Mouse (Mus musculus): ENCODE results near the gene Fam183b. TPM values are rescaled to one million over a fixed set of nuclear protein-coding genes. Genes with fewer than 3 reads are reported as not detected.
"Not testable (repeated sequence)": the region's sequence is repeated elsewhere in the genome, so short reads cannot be mapped to it uniquely, and the experiment has no call there.

The Fam183b gene
- 4.5 and 5.7 TPM in 2 replicates for polyA plus RNA-seq (2015; fragmentation: Nextera tagmentation; extraction: Ambion mirVana)

DNA sequence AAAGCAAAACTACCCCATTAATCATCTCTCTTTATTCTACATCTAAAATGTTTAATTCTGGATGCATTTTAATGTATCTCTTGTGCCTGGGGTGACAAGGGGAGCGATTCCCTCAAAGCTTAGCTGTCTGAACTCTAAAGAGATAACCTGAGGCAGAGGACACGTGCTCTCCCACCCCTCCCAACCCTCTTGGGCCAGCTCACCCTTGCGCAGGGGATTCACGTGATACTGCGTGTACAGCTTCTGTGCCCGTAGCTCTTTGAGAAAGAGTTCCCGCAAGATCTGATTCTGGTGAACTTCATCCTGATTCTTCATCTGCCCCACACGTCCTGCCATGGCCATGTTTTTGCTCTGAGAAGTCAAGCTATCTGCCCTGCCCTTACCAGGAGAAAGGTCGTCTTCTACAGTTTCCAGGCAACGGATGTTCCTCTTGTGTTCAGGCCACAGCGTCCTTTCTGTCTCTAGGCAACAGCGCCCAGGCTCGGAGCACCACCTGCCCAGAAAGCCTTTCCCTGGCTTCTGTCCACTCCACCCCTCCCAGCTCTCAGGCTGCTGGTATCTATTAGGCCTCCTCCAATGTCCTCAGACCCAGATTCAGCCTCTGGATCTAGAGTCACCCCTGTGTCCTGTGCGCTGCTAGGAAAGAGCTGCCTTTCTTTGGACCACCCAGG lies at the start of gene Fam183b:
Fam183b (minus strand) TSS at position 403 of the 671 bp plus-strand sequence.
- ATAC-seq (ENCODE audit: borderline replicate concordance, extremely low read depth, low FRiP score, low TSS enrichment), result no peak
- 18% methylated on average over 14 of the region's 14 CpGs for WGBS
- Histone ChIP-seq H3K4me3 (no peak within 1 kb of the TSS), H3K4me1 (0 out of 2 replicates have a peak, but pooled peaks cover 4% of the 10 kb centered on the region), H3K36me3 (no peaks in the 10 kb centered on the region), H3K9me3 (no peaks in the 10 kb centered on the region), H3K9ac (no peak within 1 kb of the TSS), H3K27me3 (no peaks in the 10 kb centered on the region), H3K27ac (no peak within 1 kb of the TSS), H3K4me2 (peak within 1 kb of the TSS; percentile 14)

GRCm38 (mm10) chr11:58849731-58850130 lies 48.0 kb upstream of the Fam183b start:
- H3K4me1 ChIP-seq, result peaks cover 7% of the 10 kb centered on the region
- H3K4me2 ChIP-seq, result no peak overlapping the region
- 68% methylated on average over 2 of the region's 2 CpGs for WGBS
- no peak overlapping the region for H3K27ac ChIP-seq
- no peak overlapping the region for H3K4me3 ChIP-seq
- H3K36me3 ChIP-seq, result peaks cover 21% of the 10 kb centered on the region
- no peak overlapping the region for H3K9ac ChIP-seq
- no peak for ATAC-seq (ENCODE audit: borderline replicate concordance, extremely low read depth, low FRiP score, low TSS enrichment)
- no peaks in the 10 kb centered on the region for H3K27me3 ChIP-seq
- no peaks in the 10 kb centered on the region for H3K9me3 ChIP-seq

- Histone ChIP-seq H3K4me2 (peak overlapping the region; percentile 82), H3K27me3 (no peaks in the 10 kb centered on the region), H3K4me3 (peak overlapping the region; percentile 94), H3K9ac (peak overlapping the region; percentile 92), H3K36me3 (peaks cover 16% of the 10 kb centered on the region), H3K9me3 (no peaks in the 10 kb centered on the region), H3K27ac (no peak overlapping the region), H3K4me1 (peaks cover 7% of the 10 kb centered on the region)
- peak; percentile 5; the same call in 1 of the 2 replicates for ATAC-seq (ENCODE audit: borderline replicate concordance, extremely low read depth, low FRiP score, low TSS enrichment)
- WGBS, result 35% methylated on average over 9 of the region's 9 CpGs
These were observed 45.9 kb upstream of the Fam183b start for GRCm38 (mm10) chr11:58847636-58848035.

GRCm38 (mm10) chr11:58846919-58847461 lies 45.2 kb upstream of the Fam183b start, which contains the start of gene Gm12258:
TSS of gene Gm12258 (plus strand) at chr11:58847158.
- Histone ChIP-seq H3K27ac (0 out of 2 replicates have a peak within 1 kb of the TSS, but pooled peaks have one; percentile 54), H3K4me2 (peak within 1 kb of the TSS; percentile 82), H3K4me1 (peaks cover 7% of the 10 kb centered on the region), H3K9me3 (no peaks in the 10 kb centered on the region), H3K36me3 (peaks cover 16% of the 10 kb centered on the region), H3K4me3 (peak within 1 kb of the TSS; percentile 94), H3K9ac (peak within 1 kb of the TSS; percentile 92), H3K27me3 (no peaks in the 10 kb centered on the region)
- WGBS, result 0% methylated on average over 24 of the region's 24 CpGs
- ATAC-seq (ENCODE audit: borderline replicate concordance, extremely low read depth, low FRiP score, low TSS enrichment), result peak; percentile 100

DNA sequence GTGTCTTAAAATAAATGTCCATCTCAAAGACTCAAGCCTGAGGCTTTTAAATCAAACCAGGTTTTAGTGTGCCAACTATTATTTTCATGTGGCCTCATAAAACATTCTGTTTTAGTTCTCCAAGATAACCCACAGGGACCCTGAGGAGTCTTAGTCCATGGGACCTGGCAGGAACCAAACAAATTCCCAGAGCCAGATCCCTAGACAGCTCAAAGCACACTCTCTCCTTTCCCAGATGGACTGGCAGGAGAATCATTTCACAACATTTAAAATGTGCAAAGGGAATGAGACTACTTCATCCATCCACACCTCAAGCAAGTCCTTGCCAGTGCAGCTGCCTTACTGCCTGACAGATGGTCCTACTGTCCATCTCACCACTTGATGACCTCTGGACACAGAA lies 37.2 kb upstream of the Fam183b start, which contains the start of gene Olfr311:
Olfr311 (plus strand) TSS at position 301 of the 400 bp plus-strand sequence.
- not testable (repeated sequence) for H3K4me1 ChIP-seq; H3K9ac ChIP-seq; H3K4me3 ChIP-seq; H3K36me3 ChIP-seq; H3K9me3 ChIP-seq; H3K27ac ChIP-seq; H3K4me2 ChIP-seq; ATAC-seq (ENCODE audit: borderline replicate concordance, extremely low read depth, low FRiP score, low TSS enrichment); H3K27me3 ChIP-seq

GRCm38 (mm10) chr11:58832541-58832940 lies 30.8 kb upstream of the Fam183b start:
- not testable (repeated sequence) for ATAC-seq (ENCODE audit: borderline replicate concordance, extremely low read depth, low FRiP score, low TSS enrichment); H3K27me3 ChIP-seq; H3K9me3 ChIP-seq; H3K27ac ChIP-seq; H3K4me3 ChIP-seq; H3K36me3 ChIP-seq; H3K9ac ChIP-seq; H3K4me2 ChIP-seq; H3K4me1 ChIP-seq
- WGBS, result 50% methylated on average over 3 of the region's 3 CpGs

DNA sequence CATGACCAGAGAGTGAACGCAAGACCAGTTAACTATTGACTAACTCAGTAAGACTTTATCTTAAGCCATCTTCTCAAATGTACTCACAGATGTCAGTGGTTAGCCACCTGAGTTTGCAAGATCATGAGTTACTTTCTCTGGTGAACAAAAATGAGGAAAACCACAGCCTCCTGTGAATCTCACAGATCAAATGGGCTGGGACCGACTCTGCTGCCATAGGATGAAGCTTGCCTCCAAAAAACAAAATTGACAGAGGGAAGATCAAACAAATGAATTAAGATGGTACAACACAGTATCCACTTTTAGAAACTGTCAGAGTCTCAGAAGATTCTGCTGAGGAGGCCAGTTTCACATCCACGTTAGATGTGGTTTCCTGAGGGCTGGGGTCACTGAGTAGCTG lies 28.0 kb upstream of the Fam183b start:
- ATAC-seq (ENCODE audit: borderline replicate concordance, extremely low read depth, low FRiP score, low TSS enrichment), result no peak
- H3K4me3 ChIP-seq, result no peak overlapping the region
- H3K4me2 ChIP-seq, result no peak overlapping the region
- H3K9me3 ChIP-seq, result no peaks in the 10 kb centered on the region
- H3K36me3 ChIP-seq, result no peaks in the 10 kb centered on the region
- no peak overlapping the region for H3K27ac ChIP-seq
- WGBS, result 76% methylated on average over 3 of the region's 3 CpGs
- no peaks in the 10 kb centered on the region for H3K27me3 ChIP-seq
- no peak overlapping the region for H3K9ac ChIP-seq
- no peaks in the 10 kb centered on the region for H3K4me1 ChIP-seq

DNA sequence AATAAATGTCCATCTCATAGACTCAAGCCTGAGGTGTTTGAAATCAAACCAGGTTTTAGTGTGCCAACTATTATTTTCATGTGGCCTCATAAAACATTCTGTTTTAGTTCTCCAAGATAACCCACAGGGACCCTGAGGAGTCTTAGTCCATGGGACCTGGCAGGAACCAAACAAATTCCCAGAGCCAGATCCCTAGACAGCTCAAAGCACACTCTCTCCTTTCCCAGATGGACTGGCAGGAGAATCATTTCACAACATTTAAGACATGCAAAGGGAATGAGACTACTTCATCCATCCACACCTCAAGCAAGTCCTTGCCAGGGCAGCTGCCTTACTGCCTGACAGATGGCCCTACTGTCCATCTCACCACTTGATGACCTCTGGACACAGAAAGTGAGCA lies 27.2 kb upstream of the Fam183b start, which contains the start of gene Olfr312:
Olfr312 (plus strand) TSS at position 301 of the 400 bp plus-strand sequence.
- not testable (repeated sequence) for H3K4me2 ChIP-seq; H3K9me3 ChIP-seq; ATAC-seq (ENCODE audit: borderline replicate concordance, extremely low read depth, low FRiP score, low TSS enrichment); H3K4me3 ChIP-seq; H3K27me3 ChIP-seq; H3K36me3 ChIP-seq; H3K9ac ChIP-seq; H3K27ac ChIP-seq; H3K4me1 ChIP-seq

DNA sequence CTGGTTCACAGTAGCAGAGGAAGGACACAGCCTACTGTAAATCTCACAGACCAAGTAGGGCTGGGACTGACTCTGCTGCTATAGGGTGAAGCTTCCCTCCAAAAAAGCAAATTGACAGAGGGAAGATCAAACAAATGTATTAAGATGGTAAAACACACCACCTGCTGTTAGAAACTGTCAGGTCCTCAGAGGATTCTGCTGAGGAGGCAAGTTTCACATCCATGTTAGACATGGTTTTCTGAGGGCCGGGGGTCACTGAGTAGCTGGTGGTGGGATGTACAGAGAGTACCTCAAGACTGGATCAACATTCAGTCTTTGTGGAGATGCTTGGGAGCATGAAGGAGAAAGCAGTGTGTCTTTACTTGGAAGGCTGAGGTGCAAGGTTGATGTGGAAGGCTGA lies 13.9 kb upstream of the Fam183b start:
- H3K27ac ChIP-seq, result no peak overlapping the region
- no peak overlapping the region for H3K4me3 ChIP-seq
- H3K36me3 ChIP-seq, result no peaks in the 10 kb centered on the region
- no peaks in the 10 kb centered on the region for H3K9me3 ChIP-seq
- ATAC-seq (ENCODE audit: borderline replicate concordance, extremely low read depth, low FRiP score, low TSS enrichment), result no peak
- no peak overlapping the region for H3K4me2 ChIP-seq
- H3K4me1 ChIP-seq, result no peaks in the 10 kb centered on the region
- WGBS, result 61% methylated on average over 1 of the region's 1 CpGs
- no peaks in the 10 kb centered on the region for H3K27me3 ChIP-seq
- no peak overlapping the region for H3K9ac ChIP-seq

DNA sequence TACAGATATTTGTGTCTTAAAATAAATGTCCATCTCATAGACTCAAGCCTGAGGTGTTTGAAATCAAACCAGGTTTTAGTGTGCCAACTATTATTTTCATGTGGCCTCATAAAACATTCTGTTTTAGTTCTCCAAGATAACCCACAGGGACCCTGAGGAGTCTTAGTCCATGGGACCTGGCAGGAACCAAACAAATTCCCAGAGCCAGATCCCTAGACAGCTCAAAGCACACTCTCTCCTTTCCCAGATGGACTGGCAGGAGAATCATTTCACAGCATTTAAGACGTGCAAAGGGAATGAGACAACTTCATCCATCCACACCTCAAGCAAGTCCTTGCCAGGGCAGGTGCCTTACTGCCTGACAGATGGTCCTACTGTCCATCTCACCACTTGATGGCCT lies 12.9 kb upstream of the Fam183b start, which contains the start of gene Olfr313:
Olfr313 (plus strand) TSS at position 301 of the 400 bp plus-strand sequence.
- not testable (repeated sequence) for H3K9ac ChIP-seq, H3K4me3 ChIP-seq
- WGBS, result 36% methylated on average over 1 of the region's 1 CpGs

DNA sequence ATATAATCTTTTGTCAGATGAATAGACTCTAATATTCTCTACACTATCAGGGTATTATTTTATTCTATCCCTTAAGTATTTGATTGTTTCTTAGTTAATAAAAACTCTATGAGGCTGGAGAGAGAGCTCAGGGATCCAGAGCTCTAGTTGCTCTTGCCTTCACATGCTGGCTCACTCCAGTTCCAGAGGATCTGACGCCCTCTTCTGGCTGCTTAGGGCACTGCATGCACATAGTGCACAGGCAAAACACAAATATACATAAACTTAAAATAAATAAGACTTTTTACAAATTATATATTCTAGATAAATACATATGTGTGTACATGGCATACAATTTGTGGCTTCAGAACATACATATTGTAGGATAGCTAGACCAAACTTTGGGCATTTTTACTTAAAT lies 10.2 kb upstream of the Fam183b start:
- Histone ChIP-seq H3K4me2 (no peak overlapping the region), H3K4me1 (no peaks in the 10 kb centered on the region), H3K9me3 (no peaks in the 10 kb centered on the region), H3K27me3 (no peaks in the 10 kb centered on the region), H3K4me3 (no peak overlapping the region), H3K27ac (no peak overlapping the region), H3K9ac (no peak overlapping the region), H3K36me3 (no peaks in the 10 kb centered on the region)
- WGBS, result 7% methylated on average over 1 of the region's 1 CpGs
- ATAC-seq (ENCODE audit: borderline replicate concordance, extremely low read depth, low FRiP score, low TSS enrichment), result no peak

More for the DNA sequence above, 12.9 kb upstream of the Fam183b start, which contains the start of gene Olfr313:
- not testable (repeated sequence) for H3K36me3 ChIP-seq; H3K27ac ChIP-seq; ATAC-seq (ENCODE audit: borderline replicate concordance, extremely low read depth, low FRiP score, low TSS enrichment); H3K4me2 ChIP-seq; H3K27me3 ChIP-seq; H3K4me1 ChIP-seq; H3K9me3 ChIP-seq

DNA sequence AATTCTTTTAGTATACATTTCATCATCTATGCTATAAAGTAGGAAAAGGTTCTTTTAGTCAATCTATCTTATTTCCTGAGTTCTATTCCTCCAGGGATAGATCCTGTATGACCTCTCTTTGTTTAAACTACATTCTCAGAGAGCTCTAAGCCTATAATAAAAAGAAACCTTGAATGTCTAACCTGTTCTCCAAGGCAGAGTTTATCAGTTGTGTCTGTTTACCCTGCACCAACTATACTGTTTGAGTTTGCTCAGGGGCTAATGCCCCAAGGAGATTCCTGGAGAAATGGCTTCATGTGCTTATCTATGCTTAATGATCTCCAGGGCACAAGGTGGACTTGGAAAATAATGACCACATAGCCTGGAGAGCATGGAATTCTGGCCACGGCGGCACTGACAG lies 2.6 kb upstream of the Fam183b start:
- no peak overlapping the region for H3K27ac ChIP-seq

More for the DNA sequence above, 2.6 kb upstream of the Fam183b start:
- 8% methylated on average over 2 of the region's 2 CpGs for WGBS
- no peak overlapping the region for H3K4me3 ChIP-seq
- no peaks in the 10 kb centered on the region for H3K27me3 ChIP-seq
- H3K4me1 ChIP-seq, result 0 out of 2 replicates have a peak, but pooled peaks cover 4% of the 10 kb centered on the region
- no peak overlapping the region for H3K9ac ChIP-seq
- no peak overlapping the region for H3K4me2 ChIP-seq
- no peaks in the 10 kb centered on the region for H3K36me3 ChIP-seq
- no peaks in the 10 kb centered on the region for H3K9me3 ChIP-seq
- no peak for ATAC-seq (ENCODE audit: borderline replicate concordance, extremely low read depth, low FRiP score, low TSS enrichment)
